Mouse (Mus musculus) kidney, adult 8-10 months (tissue): Measurements from ENCODE around the gene Tnfrsf1b.

ENCODE experiments used
- DNase-seq, 2 experiments: peaks; one replicate each; pipeline ENCODE4 v3.0.0; 2022

Tnfrsf1b gene

GRCm38 (mm10) chr4:145217837-145218236 is 28.8 kb downstream of the Tnfrsf1b start:
- DNase-seq, result no peak

DNA sequence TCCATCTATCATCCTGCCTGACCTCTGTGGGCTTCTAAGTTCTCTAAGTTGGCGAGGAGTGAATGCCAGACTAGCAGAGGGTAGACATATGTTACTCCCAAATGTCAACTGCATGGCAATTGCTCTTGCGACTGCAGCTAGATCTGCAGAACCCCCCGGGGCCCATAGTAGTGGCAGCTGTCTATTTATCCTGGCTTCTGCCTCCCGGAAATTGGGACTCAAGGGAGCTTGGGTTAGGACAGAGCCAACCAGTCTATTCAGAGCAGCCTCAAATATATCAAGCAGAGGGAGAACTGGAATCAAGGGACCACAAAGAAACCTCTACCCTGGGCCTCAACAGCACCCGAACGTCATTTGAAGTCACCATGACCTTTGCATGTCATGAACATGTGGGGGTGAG is 29.6 kb downstream of the Tnfrsf1b start:
- DNase-seq, result no peak

DNA sequence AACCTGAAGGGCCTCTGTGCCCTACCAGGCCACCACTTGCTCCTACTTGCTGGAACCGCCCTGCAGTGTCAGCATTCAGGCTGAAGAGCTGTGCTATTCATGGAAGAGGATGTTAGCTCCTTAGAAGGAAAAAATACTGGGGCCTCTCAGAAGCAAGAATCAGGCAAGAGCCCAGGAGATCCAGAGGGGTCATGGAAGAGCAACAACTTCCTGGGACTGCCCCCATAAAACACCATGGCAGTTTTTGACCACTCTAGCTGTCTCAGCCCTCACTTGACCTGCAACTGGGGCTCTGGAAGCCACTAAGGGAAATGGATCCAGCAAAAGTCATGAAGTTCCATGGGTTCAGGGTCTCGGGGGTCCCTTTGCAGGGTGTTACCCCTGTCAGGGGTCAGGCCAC is 31.3 kb downstream of the Tnfrsf1b start:
- DNase-seq, result no peak

- DNase-seq, result no peak
These were observed 31.9 kb downstream of the Tnfrsf1b start for GRCm38 (mm10) chr4:145214786-145215174.

DNA sequence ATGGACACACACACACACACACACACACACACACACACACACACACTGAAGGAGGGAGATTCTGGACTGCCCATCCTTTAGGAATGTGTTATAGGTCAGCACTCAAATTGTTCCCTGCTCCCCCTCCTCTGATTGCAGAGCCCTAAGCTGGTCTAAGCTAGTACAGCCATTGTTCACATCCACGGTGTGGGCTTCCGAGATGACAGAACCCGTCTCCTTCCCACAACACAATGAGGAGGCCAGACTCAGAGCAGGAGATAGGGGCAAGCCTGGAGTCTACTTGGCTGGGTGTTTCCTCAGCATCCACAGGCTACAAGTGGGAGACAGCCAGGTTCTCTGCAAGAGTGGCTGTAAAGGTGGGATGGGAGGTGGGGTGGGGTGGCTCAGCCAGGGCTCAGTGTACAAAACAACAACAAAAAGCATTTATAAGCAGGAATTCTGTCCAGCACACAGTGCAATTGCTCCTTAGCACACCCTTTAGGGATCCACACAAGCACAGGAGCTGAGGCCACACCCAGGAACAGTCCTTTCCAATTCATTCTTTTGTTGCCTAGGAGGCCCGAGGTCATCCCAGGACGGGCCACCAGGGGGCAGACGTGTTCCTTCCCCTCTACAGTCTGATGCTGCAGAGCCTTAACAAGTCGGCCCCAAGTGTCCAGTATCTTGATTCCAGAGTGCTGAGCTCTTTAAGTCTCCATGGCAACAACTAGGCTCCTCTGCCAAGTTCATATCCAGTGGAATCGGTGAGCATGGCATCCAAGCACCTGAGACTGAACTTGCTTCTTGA is 32.5 kb downstream of the Tnfrsf1b start:
- peak; percentile 80 to 94 for DNase-seq

DNA sequence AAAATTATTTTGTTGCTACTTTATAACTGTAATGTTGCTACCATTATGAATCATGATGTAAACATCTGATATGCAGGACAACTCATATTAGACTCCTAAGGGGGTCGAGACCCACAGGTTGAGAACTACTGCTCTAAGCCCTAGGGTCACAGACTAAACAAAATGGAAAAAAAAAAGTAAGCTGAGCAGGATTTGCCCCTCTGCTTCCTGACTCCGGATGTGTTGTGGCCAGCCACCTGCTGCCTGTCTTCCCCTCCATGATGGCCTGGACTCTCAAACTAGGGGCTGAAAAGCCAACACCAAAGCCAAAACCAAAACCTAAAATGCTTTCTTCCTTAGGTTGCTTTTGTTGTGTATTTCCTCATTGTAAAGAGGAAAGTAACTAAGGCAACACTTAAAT is 35.6 kb downstream of the Tnfrsf1b start:
- no peak for DNase-seq

DNA sequence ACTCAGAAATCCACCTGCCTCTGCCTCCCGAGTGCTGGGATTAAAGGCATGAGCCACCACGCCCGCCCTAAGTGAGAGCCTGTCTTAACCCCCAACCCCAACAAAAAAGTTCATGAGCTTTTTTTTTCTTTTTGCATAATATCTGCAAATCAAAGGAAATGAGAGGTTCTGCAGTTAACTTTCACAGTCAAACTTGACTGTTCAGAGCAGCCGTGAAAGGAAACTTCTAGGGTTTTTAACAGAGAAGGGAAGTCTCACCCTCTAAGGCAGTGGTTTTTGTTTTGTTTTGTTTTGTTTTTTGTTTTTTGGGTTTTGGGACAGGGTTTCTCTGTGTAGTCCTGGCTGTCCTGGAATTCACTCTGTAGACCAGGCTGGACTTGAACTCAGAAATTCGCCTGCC is 36.1 kb downstream of the Tnfrsf1b start:
- no peak for DNase-seq

DNA sequence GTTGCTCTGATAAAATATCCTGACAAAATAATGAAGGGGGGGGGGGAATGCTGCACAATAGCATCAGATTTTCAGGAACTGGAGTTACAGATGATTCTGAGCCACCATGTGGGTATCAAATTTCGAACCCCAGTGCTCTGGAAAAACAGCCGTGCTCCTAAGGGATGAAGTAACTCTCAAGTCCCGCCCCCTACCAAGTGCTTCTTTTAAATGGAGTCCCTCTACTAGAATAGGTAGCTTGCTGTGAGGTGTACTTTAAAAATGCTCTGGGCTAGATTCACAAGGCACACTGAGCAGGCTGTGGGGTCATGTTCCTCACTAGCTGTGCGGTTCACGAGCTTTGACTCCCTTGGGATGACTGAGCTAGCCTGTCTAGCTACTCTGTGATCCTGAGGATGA is 37.0 kb downstream of the Tnfrsf1b start:
- no peak for DNase-seq

- DNase-seq, result no peak
These were observed 37.5 kb downstream of the Tnfrsf1b start for GRCm38 (mm10) chr4:145209076-145209689.

DNA sequence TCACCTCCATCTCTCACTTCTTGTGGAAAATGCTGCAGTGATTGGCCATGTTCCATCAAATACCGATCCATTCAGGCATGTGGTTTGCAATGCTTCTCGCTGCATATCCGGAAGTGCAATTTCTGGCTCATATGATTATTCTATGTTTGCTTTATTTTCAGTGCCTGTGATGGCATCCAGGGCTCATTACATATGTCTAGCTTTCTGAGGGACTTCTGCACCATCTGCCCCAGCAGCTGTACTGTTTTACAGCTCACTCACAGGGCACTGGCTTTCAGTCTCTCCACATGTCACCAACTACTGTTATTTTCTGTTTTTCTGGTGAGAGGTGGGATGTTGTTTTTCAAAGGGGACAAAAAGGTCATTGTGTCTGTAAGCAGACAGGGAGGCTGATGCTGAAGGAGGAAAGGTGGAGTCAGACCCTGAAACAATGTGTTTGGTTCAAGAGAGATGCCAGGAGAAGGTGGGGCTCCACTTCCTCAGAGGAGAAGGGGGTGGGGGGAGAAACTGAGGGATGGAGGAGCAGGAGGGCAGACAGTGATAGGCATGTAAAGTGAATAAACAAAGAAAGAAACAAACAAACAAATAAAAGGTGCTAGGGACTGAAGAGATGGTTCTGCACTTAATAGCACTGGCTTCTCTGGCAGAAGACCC is 38.8 kb downstream of the Tnfrsf1b start:
- DNase-seq, result no peak

- no peak for DNase-seq
These were observed 41.9 kb downstream of the Tnfrsf1b start for GRCm38 (mm10) chr4:145204779-145205178.

GRCm38 (mm10) chr4:145203305-145203704 is 43.4 kb downstream of the Tnfrsf1b start:
- no peak for DNase-seq

GRCm38 (mm10) chr4:145201424-145201823 is 45.2 kb downstream of the Tnfrsf1b start:
- no peak for DNase-seq

- DNase-seq, result no peak
These were observed 46.5 kb downstream of the Tnfrsf1b start for GRCm38 (mm10) chr4:145199982-145200699.

- DNase-seq, result no peak
These were observed 50.1 kb downstream of the Tnfrsf1b start for GRCm38 (mm10) chr4:145196586-145196985.

GRCm38 (mm10) chr4:145195172-145195571 is 51.5 kb downstream of the Tnfrsf1b start:
- no peak for DNase-seq

DNA sequence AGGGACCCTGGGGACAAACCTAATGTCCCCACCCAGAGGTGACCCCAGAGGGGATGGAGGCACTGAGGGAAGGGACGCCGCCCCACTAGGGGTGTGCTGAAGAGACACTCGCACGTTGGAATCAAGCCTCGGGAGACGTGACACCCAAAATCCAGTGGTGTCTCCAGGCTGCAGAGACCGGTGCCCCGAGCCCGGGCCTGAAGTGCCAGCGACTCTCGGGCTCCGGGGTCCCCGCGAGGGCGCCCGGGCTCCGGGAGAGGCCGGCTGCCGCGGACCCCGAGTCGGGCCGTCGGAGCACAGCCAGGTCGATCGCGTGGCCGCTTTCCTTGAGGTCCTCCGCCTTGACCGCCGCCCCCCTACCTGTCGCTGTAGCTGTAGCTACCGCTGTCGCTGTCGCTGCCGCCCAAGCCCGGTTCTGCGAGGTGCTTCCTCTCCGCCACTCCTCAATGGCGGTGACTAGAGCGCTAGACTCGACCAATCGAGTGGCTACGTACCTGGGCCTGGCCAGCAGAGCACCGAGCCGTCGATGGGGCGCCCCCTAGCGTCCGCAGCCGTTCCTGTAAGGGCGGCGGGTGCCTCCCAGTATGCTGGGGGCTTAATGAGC is 52.0 kb downstream of the Tnfrsf1b start, which contains the start of gene Vps13d:
Gene Vps13d (minus strand): TSS at position 447 of the 604 bp plus-strand sequence.
- DNase-seq, result peak; percentile 88 to 92

DNA sequence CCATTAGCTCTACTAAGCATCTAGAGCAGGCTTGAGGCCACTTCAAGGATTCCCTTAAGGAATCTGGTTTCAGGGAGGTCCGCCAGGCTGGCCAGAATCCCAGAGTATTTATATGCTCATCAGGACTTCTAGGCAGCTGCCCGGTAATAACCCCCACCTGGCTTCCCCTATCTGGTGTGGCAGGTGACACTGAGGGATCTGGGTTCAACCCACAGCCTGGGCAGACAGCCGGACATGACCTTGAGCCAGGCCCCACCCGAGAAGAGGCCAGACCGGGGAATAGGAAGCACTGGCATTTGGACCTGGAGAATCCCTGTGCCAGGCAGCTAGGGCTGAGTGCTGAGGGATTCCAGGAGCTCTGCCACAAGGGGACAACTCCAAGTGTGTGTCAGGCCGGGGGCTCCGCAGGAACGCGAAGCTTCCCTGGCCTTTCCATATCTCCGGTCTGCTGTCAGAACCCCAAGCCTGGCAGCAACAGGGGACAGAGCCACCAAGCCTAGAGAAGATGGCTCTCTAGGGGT is 52.6 kb downstream of the Tnfrsf1b start:
- DNase-seq, result peak; percentile 65 to 74

- no peak for DNase-seq
These were observed 53.3 kb downstream of the Tnfrsf1b start for GRCm38 (mm10) chr4:145193406-145193805.

DNA sequence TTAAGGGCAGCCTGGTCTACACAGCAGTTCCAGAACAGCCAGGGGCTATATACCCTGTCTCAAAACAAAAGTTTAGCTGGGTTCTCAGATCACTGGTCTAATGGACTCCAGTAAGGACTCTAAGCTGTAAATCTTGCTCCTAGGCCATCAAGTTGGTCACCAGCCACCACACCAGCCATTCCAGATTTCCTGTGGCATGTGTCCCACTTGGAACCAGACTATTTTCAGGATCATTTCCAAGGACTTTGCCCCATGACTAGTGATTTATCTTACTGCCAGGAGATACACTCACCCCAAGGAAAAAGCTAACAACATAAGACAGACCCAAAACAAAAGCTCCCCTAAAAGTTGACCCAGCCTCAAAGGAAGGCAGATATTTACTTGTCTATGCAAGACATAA is 54.0 kb downstream of the Tnfrsf1b start:
- DNase-seq, result peak; percentile 73 to 75

- DNase-seq, result no peak
These were observed 58.1 kb downstream of the Tnfrsf1b start for GRCm38 (mm10) chr4:145188561-145188960.

- DNase-seq, result no peak
These were observed 59.1 kb downstream of the Tnfrsf1b start for GRCm38 (mm10) chr4:145187619-145188018.
